Mouse (Mus musculus) intestine, postnatal 0 days (tissue): ENCODE measurements at regions not wholly inside any gene's neighbourhood (a gene's known extent, or its start where the extent isn't known, plus 50 kb on each side); places are given as distances from the start of the nearest gene placed in this dataset.
A peak's percentile ranks its signal among the peaks of the same experiment; 100 is the strongest.

Experiments used
- ATAC-seq: fragments of 200-750 bp; cut with Nextera tagmentation; 2 replicates; pipeline ENCODE4 v1.8.0; 2017; ENCODE audit warnings: mild to moderate bottlenecking, moderate TSS enrichment, moderate library complexity
- H3K27ac ChIP-seq: fragments of 300-500 bp; sonication (generic); 2 replicates; pipeline ENCODE4 v1.5.1; 2014; ENCODE audit warnings: mild to moderate bottlenecking, low read depth, low read length, moderate library complexity
- H3K27me3 ChIP-seq: fragments of 300-500 bp; sonication (generic); replicated peaks from 2 replicates; pipeline ENCODE4 v1.6.1; 2014; ENCODE audit warnings: low read length, mixed read lengths; ENCODE audit not compliant: control insufficient read depth, insufficient read depth
- H3K36me3 ChIP-seq: fragments of 300-500 bp; sonication (generic); 2 replicates; pipeline ENCODE4 v1.6.1; 2014; ENCODE audit warnings: mild to moderate bottlenecking, moderate library complexity; ENCODE audit not compliant: control insufficient read depth, insufficient read depth
- H3K4me1 ChIP-seq: fragments of 300-500 bp; sonication (generic); replicated peaks from 2 replicates; pipeline ENCODE4 v1.6.1; 2014; ENCODE audit warnings: antibody characterized with exemption, low read length, mixed read lengths; ENCODE audit not compliant: control insufficient read depth, insufficient read depth
- H3K4me2 ChIP-seq: fragments of 300-500 bp; sonication (generic); replicated peaks from 2 replicates; pipeline ENCODE4 v1.6.1; 2014; ENCODE audit warnings: low read depth, mild to moderate bottlenecking, moderate library complexity
- H3K4me3 ChIP-seq: fragments of 300-500 bp; sonication (generic); 2 replicates; pipeline ENCODE4 v1.5.1; 2014; ENCODE audit warnings: low read depth, low read length
- H3K9ac ChIP-seq: fragments of 300-500 bp; sonication (generic); 2 replicates; pipeline ENCODE4 v1.6.1; 2014; ENCODE audit warnings: mild to moderate bottlenecking, low read depth, low read length
- H3K9me3 ChIP-seq: fragments of 300-500 bp; sonication (generic); 2 replicates; pipeline ENCODE4 v1.6.1; 2016; ENCODE audit warnings: mixed run types; ENCODE audit not compliant: control insufficient read depth
- CTCF ChIP-seq: sonication (generic); IDR thresholded peaks from 2 replicates; pipeline ENCODE4 v1.5.1; 2016; ENCODE audit warnings: low read depth, mild to moderate bottlenecking, control low read depth, antibody characterized with exemption, moderate library complexity
- WGBS: fragments of 180-500 bp; shearing (Covaris S2); extraction: QIAGEN DNeasy Blood & Tissue Kit; methylation state at CpG from one replicate; pipeline ENCODE4 v1.1.7; 2014; 5-methylcytosine and 5-hydroxymethylcytosine counted together

GRCm38 (mm10) chr14:72338046-72338445 is 153.6 kb downstream of the Gm9195 start:
- Histone ChIP-seq H3K4me1 (no peaks in the 10 kb centered on the region), H3K27ac (no peak overlapping the region), H3K9me3 (no peaks in the 10 kb centered on the region), H3K36me3 (no peaks in the 10 kb centered on the region), H3K4me3 (no peak overlapping the region), H3K27me3 (no peaks in the 10 kb centered on the region), H3K4me2 (no peak overlapping the region), H3K9ac (no peak overlapping the region)
- ATAC-seq: no peak
- 68% methylated on average over 1 of the region's 1 CpGs for WGBS
- TF ChIP-seq CTCF: no peak

GRCm38 (mm10) chr14:72303856-72304255 is 187.8 kb downstream of the Gm9195 start:
- H3K27ac ChIP-seq: no peak overlapping the region
- no peak overlapping the region for H3K4me3 ChIP-seq
- no peak for TF ChIP-seq CTCF
- no peaks in the 10 kb centered on the region for H3K9me3 ChIP-seq
- no peaks in the 10 kb centered on the region for H3K36me3 ChIP-seq
- ATAC-seq: no peak
- H3K9ac ChIP-seq: no peak overlapping the region
- H3K4me1 ChIP-seq: no peaks in the 10 kb centered on the region
- H3K4me2 ChIP-seq: no peak overlapping the region
- H3K27me3 ChIP-seq: no peaks in the 10 kb centered on the region

DNA sequence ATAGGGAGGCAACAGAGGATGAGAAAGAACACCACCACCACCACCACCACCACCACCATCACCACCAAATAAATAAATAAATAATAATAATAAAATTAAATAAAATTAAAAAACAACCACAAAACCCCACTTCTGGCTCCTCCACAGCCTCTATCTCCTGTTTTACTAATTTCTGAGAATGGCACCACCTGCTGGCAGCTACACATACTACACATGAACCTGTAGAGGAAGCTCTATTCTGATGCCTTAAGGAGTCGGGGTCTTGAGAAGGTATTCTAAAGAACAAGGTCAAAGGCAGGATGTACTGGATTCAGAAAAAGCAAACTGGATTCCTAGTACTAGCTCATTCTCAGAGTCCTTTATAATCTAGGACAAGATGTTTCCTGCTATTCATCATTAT is 191.6 kb downstream of the Gm9195 start:
- 79% methylated on average over 1 of the region's 1 CpGs for WGBS
- Histone ChIP-seq H3K36me3 (no peaks in the 10 kb centered on the region), H3K27me3 (no peaks in the 10 kb centered on the region), H3K4me1 (no peaks in the 10 kb centered on the region), H3K27ac (no peak overlapping the region), H3K9me3 (no peaks in the 10 kb centered on the region), H3K4me3 (no peak overlapping the region), H3K4me2 (no peak overlapping the region), H3K9ac (no peak overlapping the region)
- peak; percentile 68 for TF ChIP-seq CTCF
- no peak for ATAC-seq

DNA sequence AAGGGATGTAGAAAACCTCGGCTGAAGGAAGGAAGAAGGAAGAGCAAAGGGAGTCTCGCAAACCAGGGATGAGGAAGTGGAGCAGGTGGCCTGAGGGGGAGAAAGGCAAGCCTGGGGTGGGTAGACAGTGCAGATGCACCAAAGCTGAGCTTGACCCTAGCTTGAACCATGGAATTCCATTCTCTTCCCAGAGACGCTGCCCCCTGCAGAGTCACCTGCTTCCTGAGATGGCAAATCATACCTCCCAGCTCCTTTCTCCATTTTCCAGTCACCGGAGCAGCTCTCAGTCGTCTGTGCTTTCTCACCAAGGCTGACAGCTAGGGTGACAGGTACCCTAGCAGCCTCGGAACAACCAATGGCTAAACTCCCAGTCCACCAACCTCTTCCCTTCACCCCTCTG is 197.0 kb downstream of the Gm9195 start:
- no peak for ATAC-seq
- 34% methylated on average over 6 of the region's 6 CpGs for WGBS
- Histone ChIP-seq H3K4me1 (no peaks in the 10 kb centered on the region), H3K4me3 (no peak overlapping the region), H3K27me3 (no peaks in the 10 kb centered on the region), H3K27ac (no peak overlapping the region), H3K9ac (no peak overlapping the region), H3K4me2 (no peak overlapping the region), H3K36me3 (no peaks in the 10 kb centered on the region), H3K9me3 (no peaks in the 10 kb centered on the region)
- TF ChIP-seq CTCF: no peak

- H3K36me3 ChIP-seq: no peaks in the 10 kb centered on the region
- H3K4me2 ChIP-seq: no peak overlapping the region
- WGBS: 66% methylated on average over 9 of the region's 9 CpGs
- no peak overlapping the region for H3K4me3 ChIP-seq
- H3K9me3 ChIP-seq: no peaks in the 10 kb centered on the region
- peak; percentile 67 for ATAC-seq
- TF ChIP-seq CTCF: peak; percentile 69
- no peaks in the 10 kb centered on the region for H3K27me3 ChIP-seq
- no peak overlapping the region for H3K27ac ChIP-seq
- no peaks in the 10 kb centered on the region for H3K4me1 ChIP-seq
- H3K9ac ChIP-seq: no peak overlapping the region
Measured at GRCm38 (mm10) chr14:72293677-72294387, 197.8 kb downstream of the Gm9195 start.

DNA sequence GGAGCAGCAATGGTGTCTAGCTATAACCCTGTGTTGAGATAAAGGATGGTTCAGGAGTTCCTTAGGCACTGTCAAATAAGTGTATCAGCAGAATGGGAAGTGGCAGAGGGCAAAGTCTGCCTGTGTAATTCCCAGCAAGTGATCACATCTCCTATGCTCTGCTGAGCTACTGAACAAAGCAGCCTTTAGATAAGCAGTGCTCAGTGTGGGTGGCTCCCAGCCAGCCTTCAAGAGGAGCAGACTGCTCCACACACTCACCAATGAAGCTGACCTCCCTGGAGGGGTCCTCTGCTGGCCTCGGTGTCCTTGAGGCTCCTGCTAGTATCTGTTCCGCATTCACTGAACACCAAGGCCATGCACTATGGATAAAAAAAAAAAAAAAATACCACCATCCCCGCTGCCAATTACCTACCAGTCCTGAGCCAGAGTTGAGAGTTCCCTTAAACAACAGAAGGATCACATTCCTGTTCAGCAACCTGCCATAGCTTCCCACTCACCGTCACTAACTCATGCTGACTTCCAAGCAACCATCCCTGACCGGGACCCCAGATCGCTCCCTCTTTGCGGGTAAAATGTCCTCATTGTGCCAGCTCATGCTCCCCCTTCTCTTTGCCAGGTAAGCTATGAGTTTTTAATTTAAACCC is 198.9 kb downstream of the Gm9195 start:
- no peak for TF ChIP-seq CTCF
- H3K9ac ChIP-seq: no peak overlapping the region
- H3K4me3 ChIP-seq: no peak overlapping the region
- no peaks in the 10 kb centered on the region for H3K9me3 ChIP-seq
- H3K4me2 ChIP-seq: no peak overlapping the region
- no peaks in the 10 kb centered on the region for H3K27me3 ChIP-seq
- H3K36me3 ChIP-seq: no peaks in the 10 kb centered on the region
- H3K4me1 ChIP-seq: no peaks in the 10 kb centered on the region
- 63% methylated on average over 7 of the region's 7 CpGs for WGBS
- ATAC-seq: peak; percentile 60
- H3K27ac ChIP-seq: no peak overlapping the region
